Mouse (Mus musculus) neural tube, embryonic 14.5 days (tissue): ENCODE data around the gene Chn1. TPM values are rescaled to one million over a fixed set of nuclear protein-coding genes. Genes with fewer than 3 reads are reported as not detected.
"Not testable (repeated sequence)": the region's sequence is repeated elsewhere in the genome, so short reads cannot be mapped to it uniquely, and the experiment has no call there.

Experiments
- ATAC-seq: fragments of 200-750 bp; cut with Nextera tagmentation; 2 replicates; pipeline ENCODE4 v1.8.0; 2017; ENCODE audit warnings: low read depth, mild to moderate bottlenecking, moderate TSS enrichment, moderate library complexity
- H3K27ac ChIP-seq: fragments of 300-500 bp; sonication (generic); 2 replicates; pipeline ENCODE4 v1.5.1; 2014; ENCODE audit warnings: low read depth, mild to moderate bottlenecking, control low read depth, low read length, moderate library complexity, mixed read lengths
- H3K27me3 ChIP-seq: fragments of 300-500 bp; sonication (generic); 2 replicates; pipeline ENCODE4 v1.6.1; 2014; ENCODE audit warnings: low read length; ENCODE audit not compliant: control insufficient read depth, insufficient read depth
- H3K36me3 ChIP-seq: fragments of 300-500 bp; sonication (generic); 2 replicates; pipeline ENCODE4 v1.6.1; 2014; ENCODE audit warnings: low read length, mixed read lengths; ENCODE audit not compliant: control insufficient read depth, insufficient read depth
- H3K4me1 ChIP-seq: fragments of 300-500 bp; sonication (generic); 2 replicates; pipeline ENCODE4 v1.6.1; 2014; ENCODE audit warnings: low read length; ENCODE audit not compliant: control insufficient read depth, insufficient read depth
- H3K4me2 ChIP-seq: fragments of 300-500 bp; sonication (generic); 2 replicates; pipeline ENCODE4 v1.6.1; 2014; ENCODE audit warnings: mild to moderate bottlenecking, low read depth, low read length, control low read depth
- H3K4me3 ChIP-seq: fragments of 300-500 bp; sonication (generic); 2 replicates; pipeline ENCODE4 v1.5.1; 2014; ENCODE audit warnings: low read depth, low read length, control low read depth, mixed read lengths
- H3K9ac ChIP-seq: fragments of 300-500 bp; sonication (generic); replicated peaks from 2 replicates; pipeline ENCODE4 v1.6.1; 2014; ENCODE audit warnings: low read depth, mild to moderate bottlenecking, control low read depth, low read length, mixed read lengths
- H3K9me3 ChIP-seq: fragments of 300-500 bp; sonication (generic); 2 replicates; pipeline ENCODE4 v1.6.1; 2016; ENCODE audit warnings: low read length; ENCODE audit not compliant: control insufficient read depth
- WGBS: fragments of 180-500 bp; shearing (Covaris S2); extraction: QIAGEN DNeasy Blood & Tissue Kit; methylation state at CpG from one replicate; pipeline ENCODE4 v1.1.7; 2014; 5-methylcytosine and 5-hydroxymethylcytosine counted together
- polyA plus RNA-seq: library from polyadenylated mRNA; unstranded; fragments of >200 nt; fragmentation: Nextera tagmentation; extraction: Ambion mirVana; gene quantifications from 2 replicates; pipeline ENCODE4 v1.2.1, GENCODE M21; 2014

Gene Chn1
- 124 and 135 TPM in 2 replicates for polyA plus RNA-seq

GRCm38 (mm10) chr2:73774786-73775682 is at the start of gene Chn1:
Gene Chn1, minus strand, starts transcription at chr2:73775346.
- no peaks in the 10 kb centered on the region for H3K27me3 ChIP-seq
- peak within 1 kb of the TSS; percentile 90 for H3K27ac ChIP-seq
- no peaks in the 10 kb centered on the region for H3K9me3 ChIP-seq
- peaks cover 16% of the 10 kb centered on the region for H3K4me1 ChIP-seq
- ATAC-seq, result peak; percentile 95
- peak within 1 kb of the TSS; percentile 61 for H3K4me2 ChIP-seq
- no peaks in the 10 kb centered on the region for H3K36me3 ChIP-seq
- WGBS, result under 1% methylated on average over 74 of the region's 131 CpGs
- peak within 1 kb of the TSS; percentile 85 for H3K9ac ChIP-seq
- peak within 1 kb of the TSS; percentile 78 for H3K4me3 ChIP-seq

GRCm38 (mm10) chr2:73818742-73819141 is 43.6 kb upstream of the Chn1 start:
- Histone ChIP-seq H3K27me3 (no peaks in the 10 kb centered on the region), H3K4me1 (no peaks in the 10 kb centered on the region), H3K4me2 (no peak overlapping the region), H3K36me3 (no peaks in the 10 kb centered on the region; the same call in 1 of the 2 replicates), H3K4me3 (no peak overlapping the region), H3K27ac (no peak overlapping the region), H3K9me3 (no peaks in the 10 kb centered on the region), H3K9ac (no peak overlapping the region)
- ATAC-seq, result no peak
- WGBS, result 81% methylated on average over 4 of the region's 4 CpGs

GRCm38 (mm10) chr2:73807609-73808008 is 32.5 kb upstream of the Chn1 start:
- Histone ChIP-seq H3K9ac (no peak overlapping the region), H3K36me3 (no peaks in the 10 kb centered on the region), H3K4me2 (no peak overlapping the region), H3K4me3 (no peak overlapping the region), H3K27me3 (no peaks in the 10 kb centered on the region), H3K4me1 (no peaks in the 10 kb centered on the region), H3K9me3 (no peaks in the 10 kb centered on the region), H3K27ac (no peak overlapping the region)
- 84% methylated on average over 8 of the region's 8 CpGs for WGBS
- ATAC-seq, result no peak

- not testable (repeated sequence) for H3K27me3 ChIP-seq, ATAC-seq, H3K4me1 ChIP-seq, H3K27ac ChIP-seq, H3K4me3 ChIP-seq, H3K9ac ChIP-seq, H3K9me3 ChIP-seq, H3K4me2 ChIP-seq, H3K36me3 ChIP-seq
- WGBS, result 90% methylated on average over 9 of the region's 9 CpGs
Observed at GRCm38 (mm10) chr2:73800127-73800526, 25.0 kb upstream of the Chn1 start.

- Histone ChIP-seq H3K9ac (no peak overlapping the region), H3K36me3 (no peaks in the 10 kb centered on the region), H3K27ac (no peak overlapping the region), H3K27me3 (no peaks in the 10 kb centered on the region), H3K4me2 (no peak overlapping the region), H3K4me1 (no peaks in the 10 kb centered on the region), H3K4me3 (no peak overlapping the region), H3K9me3 (no peaks in the 10 kb centered on the region)
- 78% methylated on average over 5 of the region's 5 CpGs for WGBS
- no peak for ATAC-seq
Observed at GRCm38 (mm10) chr2:73798786-73799185, 23.6 kb upstream of the Chn1 start.

GRCm38 (mm10) chr2:73798136-73798535 is 23.0 kb upstream of the Chn1 start:
- whole genome bisulfite sequencing, result 54% methylated on average over 4 of the region's 4 CpGs
- ATAC-seq, result no peak

GRCm38 (mm10) chr2:73791846-73792630 is 16.9 kb upstream of the Chn1 start:
- Histone ChIP-seq H3K27ac (no peak overlapping the region), H3K36me3 (no peaks in the 10 kb centered on the region), H3K4me3 (no peak overlapping the region), H3K4me1 (no peaks in the 10 kb centered on the region), H3K9me3 (no peaks in the 10 kb centered on the region), H3K4me2 (no peak overlapping the region), H3K27me3 (no peaks in the 10 kb centered on the region), H3K9ac (no peak overlapping the region)
- WGBS, result 60% methylated on average over 19 of the region's 19 CpGs
- peak; percentile 61; the same call in 1 of the 2 replicates for ATAC-seq

More at GRCm38 (mm10) chr2:73798136-73798535, 23.0 kb upstream of the Chn1 start:
- no peaks in the 10 kb centered on the region for H3K4me1 ChIP-seq
- H3K36me3 ChIP-seq, result no peaks in the 10 kb centered on the region
- H3K27ac ChIP-seq, result no peak overlapping the region
- H3K4me3 ChIP-seq, result no peak overlapping the region
- H3K27me3 ChIP-seq, result no peaks in the 10 kb centered on the region
- no peak overlapping the region for H3K4me2 ChIP-seq
- no peaks in the 10 kb centered on the region for H3K9me3 ChIP-seq
- no peak overlapping the region for H3K9ac ChIP-seq

GRCm38 (mm10) chr2:73790332-73790731 is 15.2 kb upstream of the Chn1 start:
- Histone ChIP-seq H3K4me3 (no peak overlapping the region), H3K27me3 (no peaks in the 10 kb centered on the region), H3K4me2 (no peak overlapping the region), H3K36me3 (no peaks in the 10 kb centered on the region), H3K4me1 (no peaks in the 10 kb centered on the region), H3K27ac (no peak overlapping the region), H3K9ac (no peak overlapping the region), H3K9me3 (no peaks in the 10 kb centered on the region)
- ATAC-seq, result no peak
- 81% methylated on average over 2 of the region's 2 CpGs for WGBS

GRCm38 (mm10) chr2:73788395-73788794 is 13.2 kb upstream of the Chn1 start:
- no peak overlapping the region for H3K9ac ChIP-seq
- no peak for ATAC-seq
- H3K4me3 ChIP-seq, result no peak overlapping the region
- no peak overlapping the region for H3K27ac ChIP-seq
- H3K9me3 ChIP-seq, result no peaks in the 10 kb centered on the region
- H3K4me1 ChIP-seq, result no peaks in the 10 kb centered on the region
- H3K4me2 ChIP-seq, result no peak overlapping the region
- WGBS, result 83% methylated on average over 6 of the region's 6 CpGs
- H3K36me3 ChIP-seq, result no peaks in the 10 kb centered on the region
- no peaks in the 10 kb centered on the region for H3K27me3 ChIP-seq
